Mouse (Mus musculus): Measurements from ENCODE around the gene Ube2o.

DNA sequence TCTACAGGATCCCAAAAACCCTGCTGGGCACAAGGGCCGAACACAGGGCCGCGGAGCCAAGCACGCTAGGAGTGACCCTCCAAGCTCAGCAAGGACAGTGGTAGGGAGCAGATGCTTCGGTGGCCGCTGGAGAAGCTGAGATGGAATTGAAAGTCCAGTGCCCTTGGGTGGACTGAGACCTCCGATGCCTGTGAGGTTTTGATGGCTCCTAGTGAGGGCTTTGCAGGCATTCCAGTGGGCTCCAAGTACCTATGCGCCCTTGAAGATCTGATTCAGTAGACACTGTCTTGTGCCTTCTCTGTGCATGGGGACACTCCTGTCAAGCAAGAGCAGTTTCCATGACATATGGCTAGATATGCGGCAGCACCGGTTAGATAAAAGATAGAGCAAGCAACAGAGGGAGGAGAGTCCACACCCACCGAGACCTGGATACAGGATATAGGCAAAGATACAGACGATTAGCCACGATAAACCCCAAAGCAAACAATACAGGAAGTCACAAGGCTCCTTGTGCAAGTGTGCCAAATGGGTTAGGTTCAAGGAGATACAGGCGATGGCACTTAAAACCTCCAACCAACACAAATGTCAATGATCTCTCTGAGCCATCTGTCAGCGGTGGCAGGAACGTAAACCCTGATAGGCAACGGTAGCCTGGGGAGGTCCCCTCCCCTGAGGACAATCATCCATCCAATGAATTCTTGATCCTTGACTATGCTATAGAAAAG is 74.9 kb downstream of the Ube2o start:
- TF ChIP-seq CTCF (IDR thresholded peaks at IDR 0.05; ENCODE audit: low read depth) (no peak), EP300 (IDR thresholded peaks at IDR 0.05; ENCODE audit: low read depth) (no peak)

Data from heart, postnatal 0 days (tissue).